Mouse (Mus musculus) liver, embryonic 16.5 days (tissue): Measurements from ENCODE around the gene Plpp3. TPM values are rescaled to one million over a fixed set of nuclear protein-coding genes. Genes with fewer than 3 reads are reported as not detected.

Source experiments
- ATAC-seq: fragments of 200-750 bp; cut with Nextera tagmentation; 2 replicates; pipeline ENCODE4 v1.8.0; 2017; ENCODE audit warnings: low read depth, mild to moderate bottlenecking, moderate number of reproducible peaks, moderate library complexity
- H3K27ac ChIP-seq: fragments of 300-500 bp; sonication (generic); 2 replicates; pipeline ENCODE4 v1.5.1; 2014; ENCODE audit warnings: mild to moderate bottlenecking, low read length
- H3K27me3 ChIP-seq: fragments of 300-500 bp; sonication (generic); 2 replicates; pipeline ENCODE4 v1.6.1; 2014; ENCODE audit warnings: low read depth, low read length, mixed read lengths; ENCODE audit not compliant: control insufficient read depth, insufficient read depth
- H3K36me3 ChIP-seq: fragments of 300-500 bp; sonication (generic); 2 replicates; pipeline ENCODE4 v1.6.1; 2014; ENCODE audit warnings: mild to moderate bottlenecking; ENCODE audit not compliant: control insufficient read depth, insufficient read depth
- H3K4me1 ChIP-seq: fragments of 300-500 bp; sonication (generic); 2 replicates; pipeline ENCODE4 v1.6.1; 2014; ENCODE audit warnings: low read depth, low read length, mixed read lengths; ENCODE audit not compliant: control insufficient read depth
- H3K4me2 ChIP-seq: fragments of 300-500 bp; sonication (generic); 2 replicates; pipeline ENCODE4 v1.6.1; 2014; ENCODE audit warnings: low read depth, low read length, mixed read lengths
- H3K4me3 ChIP-seq: fragments of 300-500 bp; sonication (generic); 2 replicates; pipeline ENCODE4 v1.5.1; 2014; ENCODE audit warnings: low read depth, mild to moderate bottlenecking, low read length
- H3K9ac ChIP-seq: fragments of 300-500 bp; sonication (generic); 2 replicates; pipeline ENCODE4 v1.6.1; 2014; ENCODE audit warnings: low read depth, low read length
- H3K9me3 ChIP-seq: fragments of 300-500 bp; sonication (generic); replicated peaks from 2 replicates; pipeline ENCODE4 v1.6.1; 2016; ENCODE audit warnings: low read length; ENCODE audit not compliant: control insufficient read depth
- WGBS: fragments of 180-500 bp; shearing (Covaris S2); extraction: QIAGEN DNeasy Blood & Tissue Kit; methylation state at CpG from one replicate; pipeline ENCODE4 v1.1.7; 2014; ENCODE audit not compliant: insufficient replicate concordance; 5-methylcytosine and 5-hydroxymethylcytosine counted together
- polyA plus RNA-seq: library from polyadenylated mRNA; unstranded; fragments of >200 nt; fragmentation: Nextera tagmentation; extraction: Ambion mirVana; gene quantifications from 2 replicates; pipeline ENCODE4 v1.2.1, GENCODE M21; 2015

Plpp3 gene
- polyA plus RNA-seq, 1 experiment from 2014 or later, result 21.2 TPM

DNA sequence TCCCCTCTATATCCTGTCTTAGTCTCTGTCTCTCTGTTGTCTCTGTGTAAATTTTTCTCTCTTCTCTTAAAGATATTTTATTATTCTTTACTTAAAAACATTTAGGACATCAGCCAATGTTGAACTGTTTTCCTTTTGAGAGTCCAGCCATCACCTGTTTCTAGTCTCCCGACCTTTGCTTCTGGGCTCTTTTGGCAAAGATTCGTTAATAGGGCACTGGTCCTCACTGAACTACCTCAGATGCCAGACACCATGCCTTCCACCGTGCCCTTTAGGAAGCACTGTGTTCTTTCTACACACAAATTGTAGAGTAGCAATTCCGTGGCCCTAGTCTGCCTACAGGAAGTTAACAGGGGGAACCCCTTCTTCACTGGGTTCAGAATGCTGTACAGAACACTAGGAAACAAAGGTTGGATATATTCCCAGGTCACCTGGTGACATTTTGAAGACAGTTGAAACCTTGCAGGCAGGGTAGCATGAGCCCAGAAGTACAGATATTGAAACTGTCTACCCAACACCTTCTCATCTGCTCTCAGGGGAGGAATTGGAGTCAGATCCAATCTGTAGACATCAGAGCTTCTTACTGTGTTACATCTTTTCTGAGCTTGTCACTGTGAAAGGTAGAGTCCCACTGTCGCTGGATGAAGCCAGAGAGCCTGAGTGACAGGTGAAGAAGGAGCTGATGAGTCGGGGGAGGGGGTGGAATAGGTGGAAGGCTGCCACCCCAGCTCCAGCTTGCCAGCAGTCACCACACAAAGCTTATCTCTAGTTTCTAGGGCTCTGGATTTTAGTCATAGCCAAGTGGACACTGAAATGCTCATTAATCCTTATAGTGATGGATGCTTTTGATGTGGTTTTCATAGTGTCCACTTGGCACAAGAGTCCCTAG is 96.5 kb downstream of the Plpp3 start:
- H3K36me3 ChIP-seq, result no peaks in the 10 kb centered on the region
- ATAC-seq, result no peak
- no peak overlapping the region for H3K4me2 ChIP-seq
- H3K27ac ChIP-seq, result no peak overlapping the region
- H3K9me3 ChIP-seq, result no peaks in the 10 kb centered on the region
- H3K4me3 ChIP-seq, result no peak overlapping the region
- no peaks in the 10 kb centered on the region for H3K27me3 ChIP-seq
- H3K9ac ChIP-seq, result no peak overlapping the region
- H3K4me1 ChIP-seq, result no peaks in the 10 kb centered on the region
- 38% methylated on average over 6 of the region's 6 CpGs for WGBS

GRCm38 (mm10) chr4:105254365-105254764 is 97.2 kb downstream of the Plpp3 start:
- H3K36me3 ChIP-seq, result no peaks in the 10 kb centered on the region
- no peak overlapping the region for H3K4me3 ChIP-seq
- no peaks in the 10 kb centered on the region for H3K27me3 ChIP-seq
- H3K4me1 ChIP-seq, result no peaks in the 10 kb centered on the region
- H3K27ac ChIP-seq, result no peak overlapping the region
- H3K9me3 ChIP-seq, result no peaks in the 10 kb centered on the region
- 57% methylated on average over 4 of the region's 4 CpGs for WGBS
- ATAC-seq, result no peak
- H3K9ac ChIP-seq, result no peak overlapping the region
- no peak overlapping the region for H3K4me2 ChIP-seq

- WGBS, result 53% methylated on average over 3 of the region's 3 CpGs
- Histone ChIP-seq H3K27ac (no peak overlapping the region), H3K4me3 (no peak overlapping the region), H3K9me3 (no peaks in the 10 kb centered on the region), H3K9ac (no peak overlapping the region), H3K4me1 (no peaks in the 10 kb centered on the region), H3K36me3 (no peaks in the 10 kb centered on the region), H3K4me2 (no peak overlapping the region), H3K27me3 (no peaks in the 10 kb centered on the region)
- ATAC-seq, result no peak
Measured at GRCm38 (mm10) chr4:105255185-105255584, 98.0 kb downstream of the Plpp3 start.

GRCm38 (mm10) chr4:105257667-105258560 is 100.8 kb downstream of the Plpp3 start:
- ATAC-seq, result no peak
- Histone ChIP-seq H3K4me2 (no peak overlapping the region), H3K27me3 (no peaks in the 10 kb centered on the region), H3K4me1 (no peaks in the 10 kb centered on the region), H3K36me3 (no peaks in the 10 kb centered on the region), H3K4me3 (no peak overlapping the region), H3K9ac (no peak overlapping the region), H3K27ac (no peak overlapping the region), H3K9me3 (no peaks in the 10 kb centered on the region)
- WGBS, result 51% methylated on average over 11 of the region's 11 CpGs

GRCm38 (mm10) chr4:105260385-105260784 is 103.2 kb downstream of the Plpp3 start:
- H3K4me2 ChIP-seq, result no peak overlapping the region
- no peaks in the 10 kb centered on the region for H3K9me3 ChIP-seq
- H3K4me3 ChIP-seq, result no peak overlapping the region
- no peak overlapping the region for H3K27ac ChIP-seq
- ATAC-seq, result no peak
- no peaks in the 10 kb centered on the region for H3K27me3 ChIP-seq
- WGBS, result 25% methylated on average over 2 of the region's 2 CpGs
- no peaks in the 10 kb centered on the region for H3K36me3 ChIP-seq
- H3K9ac ChIP-seq, result no peak overlapping the region
- H3K4me1 ChIP-seq, result no peaks in the 10 kb centered on the region

- H3K4me2 ChIP-seq, result no peak overlapping the region
- H3K27me3 ChIP-seq, result no peaks in the 10 kb centered on the region
- ATAC-seq, result peak; percentile 59
- no peak overlapping the region for H3K4me3 ChIP-seq
- H3K9ac ChIP-seq, result no peak overlapping the region
- WGBS, result 45% methylated on average over 9 of the region's 9 CpGs
- H3K4me1 ChIP-seq, result no peaks in the 10 kb centered on the region
- H3K36me3 ChIP-seq, result no peaks in the 10 kb centered on the region
- H3K9me3 ChIP-seq, result no peaks in the 10 kb centered on the region
- H3K27ac ChIP-seq, result no peak overlapping the region
Measured at GRCm38 (mm10) chr4:105260893-105261769, 104.0 kb downstream of the Plpp3 start.

DNA sequence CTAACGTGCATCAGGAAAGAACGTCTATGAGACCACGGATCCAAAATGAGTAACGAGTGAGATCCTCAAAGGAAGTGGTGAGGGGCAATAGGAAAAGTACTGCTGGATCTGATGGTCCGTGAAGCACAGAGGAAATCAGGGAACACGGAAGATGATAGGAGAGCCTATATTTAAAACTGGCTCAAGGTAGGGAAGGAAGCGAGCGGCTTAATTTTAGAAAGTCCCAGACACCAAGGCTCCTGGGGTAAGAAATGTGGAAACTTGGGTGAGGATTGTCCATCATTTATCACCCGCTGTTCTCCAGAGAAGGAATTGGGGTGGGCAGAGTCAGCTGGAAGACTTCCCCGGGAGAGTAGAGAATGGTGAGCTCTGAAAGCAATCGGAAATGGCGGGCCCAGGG is 105.2 kb downstream of the Plpp3 start:
- ATAC-seq, result peak; percentile 30; the same call in 1 of the 2 replicates
- 66% methylated on average over 12 of the region's 12 CpGs for WGBS
- H3K27ac ChIP-seq, result no peak overlapping the region
- H3K4me2 ChIP-seq, result no peak overlapping the region
- H3K9me3 ChIP-seq, result no peaks in the 10 kb centered on the region
- no peaks in the 10 kb centered on the region for H3K36me3 ChIP-seq
- no peaks in the 10 kb centered on the region for H3K27me3 ChIP-seq
- H3K4me3 ChIP-seq, result no peak overlapping the region
- no peaks in the 10 kb centered on the region for H3K4me1 ChIP-seq
- no peak overlapping the region for H3K9ac ChIP-seq

- peak; percentile 23; the same call in 1 of the 2 replicates for ATAC-seq
- 66% methylated on average over 8 of the region's 8 CpGs for WGBS
- no peak overlapping the region for H3K4me3 ChIP-seq
Measured at GRCm38 (mm10) chr4:105263600-105263999, 106.5 kb downstream of the Plpp3 start.

More at GRCm38 (mm10) chr4:105263600-105263999, 106.5 kb downstream of the Plpp3 start:
- no peaks in the 10 kb centered on the region for H3K9me3 ChIP-seq
- no peak overlapping the region for H3K27ac ChIP-seq
- H3K4me1 ChIP-seq, result no peaks in the 10 kb centered on the region
- H3K27me3 ChIP-seq, result no peaks in the 10 kb centered on the region
- H3K36me3 ChIP-seq, result no peaks in the 10 kb centered on the region
- H3K4me2 ChIP-seq, result no peak overlapping the region
- no peak overlapping the region for H3K9ac ChIP-seq
